Mouse (Mus musculus) lung, embryonic 15.5 days (tissue): ENCODE data around the gene Unc80. TPM values are rescaled to one million over a fixed set of nuclear protein-coding genes. Genes with fewer than 3 reads are reported as not detected.
A peak's percentile ranks its signal among the peaks of the same experiment; 100 is the strongest.
"Not testable (repeated sequence)": the region's sequence is repeated elsewhere in the genome, so short reads cannot be mapped to it uniquely, and the experiment has no call there.

ENCODE experiments used
- ATAC-seq: fragments of 200-750 bp; cut with Nextera tagmentation; 2 replicates; pipeline ENCODE4 v1.8.0; 2017; ENCODE audit warnings: moderate number of reproducible peaks, borderline replicate concordance; ENCODE audit not compliant: low FRiP score, low TSS enrichment; ENCODE audit errors: extremely low read depth
- H3K27ac ChIP-seq: fragments of 300-500 bp; sonication (generic); 2 replicates; pipeline ENCODE4 v1.5.1; 2015; ENCODE audit warnings: moderate library complexity, mild to moderate bottlenecking, inconsistent platforms
- H3K27me3 ChIP-seq: fragments of 300-500 bp; sonication (generic); 2 replicates; pipeline ENCODE4 v1.6.1; 2015; ENCODE audit warnings: inconsistent platforms
- H3K36me3 ChIP-seq: fragments of 300-500 bp; sonication (generic); 2 replicates; pipeline ENCODE4 v1.6.1; 2015; ENCODE audit warnings: inconsistent platforms
- H3K4me1 ChIP-seq: fragments of 300-500 bp; sonication (generic); 2 replicates; pipeline ENCODE4 v1.6.1; 2015; ENCODE audit warnings: inconsistent platforms
- H3K4me2 ChIP-seq: fragments of 300-500 bp; sonication (generic); 2 replicates; pipeline ENCODE4 v1.6.1; 2015; ENCODE audit warnings: inconsistent platforms, mild to moderate bottlenecking, moderate library complexity
- H3K4me3 ChIP-seq: fragments of 300-500 bp; sonication (generic); 2 replicates; pipeline ENCODE4 v1.5.1; 2015; ENCODE audit warnings: mild to moderate bottlenecking, inconsistent platforms
- H3K9ac ChIP-seq: fragments of 300-500 bp; sonication (generic); 2 replicates; pipeline ENCODE4 v1.6.1; 2015; ENCODE audit warnings: inconsistent platforms
- H3K9me3 ChIP-seq: fragments of 300-500 bp; sonication (generic); 2 replicates; pipeline ENCODE4 v1.6.1; 2016; ENCODE audit warnings: inconsistent platforms
- WGBS: fragments of 180-500 bp; shearing (Covaris S2); methylation state at CpG from one replicate; pipeline ENCODE4 v1.1.7; 2015; 5-methylcytosine and 5-hydroxymethylcytosine counted together
- polyA plus RNA-seq: library from polyadenylated mRNA; unstranded; fragments of >200 nt; fragmentation: Nextera tagmentation; extraction: Ambion mirVana; gene quantifications from 2 replicates; pipeline ENCODE4 v1.2.1, GENCODE M21; 2015

Unc80 gene
- polyA plus RNA-seq, 1 experiment from 2014 or later = 0.44 TPM

GRCm38 (mm10) chr1:66692780-66693392, 224.7 kb downstream of the Unc80 start:
- H3K27me3 ChIP-seq = no peaks in the 10 kb centered on the region
- H3K4me3 ChIP-seq = no peak overlapping the region
- H3K36me3 ChIP-seq = no peaks in the 10 kb centered on the region
- no peaks in the 10 kb centered on the region for H3K4me1 ChIP-seq
- no peaks in the 10 kb centered on the region for H3K9me3 ChIP-seq
- no peak overlapping the region for H3K4me2 ChIP-seq
- 85% methylated on average over 8 of the region's 8 CpGs for WGBS
- no peak overlapping the region for H3K9ac ChIP-seq
- H3K27ac ChIP-seq = no peak overlapping the region
- ATAC-seq = no peak

- 66% methylated on average over 5 of the region's 5 CpGs for WGBS
Measured at GRCm38 (mm10) chr1:66694266-66694665, 226.1 kb downstream of the Unc80 start.

GRCm38 (mm10) chr1:66695296-66695695, 227.1 kb downstream of the Unc80 start:
- no peak for ATAC-seq
- H3K4me1 ChIP-seq = no peaks in the 10 kb centered on the region
- H3K27ac ChIP-seq = no peak overlapping the region
- no peaks in the 10 kb centered on the region for H3K9me3 ChIP-seq
- H3K27me3 ChIP-seq = no peaks in the 10 kb centered on the region
- 55% methylated on average over 7 of the region's 7 CpGs for WGBS
- H3K4me3 ChIP-seq = no peak overlapping the region
- H3K9ac ChIP-seq = no peak overlapping the region
- no peaks in the 10 kb centered on the region for H3K36me3 ChIP-seq
- H3K4me2 ChIP-seq = no peak overlapping the region

More at GRCm38 (mm10) chr1:66694266-66694665, 226.1 kb downstream of the Unc80 start:
- H3K27me3 ChIP-seq = no peaks in the 10 kb centered on the region
- no peak overlapping the region for H3K9ac ChIP-seq
- H3K4me1 ChIP-seq = no peaks in the 10 kb centered on the region
- ATAC-seq = no peak
- no peaks in the 10 kb centered on the region for H3K9me3 ChIP-seq
- no peak overlapping the region for H3K4me2 ChIP-seq
- H3K36me3 ChIP-seq = no peaks in the 10 kb centered on the region
- no peak overlapping the region for H3K4me3 ChIP-seq
- H3K27ac ChIP-seq = no peak overlapping the region

- not testable (repeated sequence) for H3K27ac ChIP-seq, H3K4me3 ChIP-seq, H3K9ac ChIP-seq, H3K27me3 ChIP-seq, ATAC-seq, H3K4me2 ChIP-seq, H3K9me3 ChIP-seq, H3K36me3 ChIP-seq
- peaks cover 16% of the 10 kb centered on the region for H3K4me1 ChIP-seq
- 86% methylated on average over 10 of the region's 10 CpGs for WGBS
Measured at GRCm38 (mm10) chr1:66699630-66700029, 231.5 kb downstream of the Unc80 start.

GRCm38 (mm10) chr1:66700149-66700692, 232.1 kb downstream of the Unc80 start:
- no peaks in the 10 kb centered on the region for H3K36me3 ChIP-seq
- peak; percentile 14; the same call in 1 of the 2 replicates for ATAC-seq
- H3K9ac ChIP-seq = no peak overlapping the region
- WGBS = 47% methylated on average over 5 of the region's 5 CpGs
- H3K27ac ChIP-seq = no peak overlapping the region
- peak overlapping the region; percentile 55 for H3K4me2 ChIP-seq
- H3K4me1 ChIP-seq = peaks cover 16% of the 10 kb centered on the region
- H3K9me3 ChIP-seq = no peaks in the 10 kb centered on the region
- no peaks in the 10 kb centered on the region for H3K27me3 ChIP-seq
- H3K4me3 ChIP-seq = peak overlapping the region; percentile 62

- under 1% methylated on average over 73 of the region's 73 CpGs for WGBS
- Histone ChIP-seq H3K27me3 (no peaks in the 10 kb centered on the region), H3K27ac (peak within 1 kb of the TSS; percentile 62), H3K36me3 (no peaks in the 10 kb centered on the region), H3K4me1 (peaks cover 16% of the 10 kb centered on the region), H3K4me3 (peak within 1 kb of the TSS; percentile 62), H3K4me2 (peak within 1 kb of the TSS; percentile 55), H3K9me3 (no peaks in the 10 kb centered on the region), H3K9ac (peak within 1 kb of the TSS; percentile 68)
- peak; percentile 100 for ATAC-seq
Measured at GRCm38 (mm10) chr1:66700693-66701575, 232.8 kb downstream of the Unc80 start, which contains the start of gene Rpe. Rpe (plus strand) TSS chr1:66700831.

GRCm38 (mm10) chr1:66701576-66701940, 233.4 kb downstream of the Unc80 start:
- no peaks in the 10 kb centered on the region for H3K9me3 ChIP-seq
- peak overlapping the region; percentile 68 for H3K9ac ChIP-seq
- H3K4me2 ChIP-seq = peak overlapping the region; percentile 55
- peak overlapping the region; percentile 62 for H3K4me3 ChIP-seq
- ATAC-seq = no peak
- peaks cover 4% of the 10 kb centered on the region; the same call in 1 of the 2 replicates for H3K36me3 ChIP-seq
- no peak overlapping the region; the same call in 1 of the 2 replicates for H3K27ac ChIP-seq
- H3K4me1 ChIP-seq = peaks cover 16% of the 10 kb centered on the region
- WGBS = 18% methylated on average over 2 of the region's 2 CpGs
- H3K27me3 ChIP-seq = no peaks in the 10 kb centered on the region

- no peak for ATAC-seq
- Histone ChIP-seq H3K4me1 (peaks cover 16% of the 10 kb centered on the region), H3K9ac (no peak overlapping the region), H3K27ac (no peak overlapping the region), H3K4me3 (no peak overlapping the region), H3K36me3 (peaks cover 9% of the 10 kb centered on the region; the same call in 1 of the 2 replicates), H3K27me3 (no peaks in the 10 kb centered on the region), H3K9me3 (no peaks in the 10 kb centered on the region), H3K4me2 (peak overlapping the region; percentile 55)
- 64% methylated on average over 4 of the region's 4 CpGs for WGBS
Measured at GRCm38 (mm10) chr1:66702623-66703345, 234.6 kb downstream of the Unc80 start.

GRCm38 (mm10) chr1:66704523-66704922, 236.4 kb downstream of the Unc80 start:
- Histone ChIP-seq H3K9me3 (no peaks in the 10 kb centered on the region), H3K4me1 (peaks cover 16% of the 10 kb centered on the region), H3K4me3 (no peak overlapping the region), H3K4me2 (no peak overlapping the region), H3K9ac (no peak overlapping the region), H3K27ac (no peak overlapping the region), H3K27me3 (no peaks in the 10 kb centered on the region), H3K36me3 (peaks cover 19% of the 10 kb centered on the region)
- no peak for ATAC-seq
- 68% methylated on average over 6 of the region's 6 CpGs for WGBS

- Histone ChIP-seq H3K27me3 (no peaks in the 10 kb centered on the region), H3K9ac (no peak overlapping the region), H3K4me1 (no peaks in the 10 kb centered on the region), H3K4me3 (no peak overlapping the region), H3K27ac (no peak overlapping the region), H3K9me3 (no peaks in the 10 kb centered on the region), H3K36me3 (peaks cover 44% of the 10 kb centered on the region), H3K4me2 (no peak overlapping the region)
- no peak for ATAC-seq
- WGBS = 91% methylated on average over 3 of the region's 3 CpGs
Measured at GRCm38 (mm10) chr1:66712859-66713258, 244.7 kb downstream of the Unc80 start.

- H3K27ac ChIP-seq = no peak overlapping the region
- no peaks in the 10 kb centered on the region for H3K4me1 ChIP-seq
- H3K27me3 ChIP-seq = no peaks in the 10 kb centered on the region
- no peak overlapping the region for H3K9ac ChIP-seq
- H3K9me3 ChIP-seq = no peaks in the 10 kb centered on the region
- ATAC-seq = no peak
- 70% methylated on average over 1 of the region's 1 CpGs for WGBS
- H3K4me2 ChIP-seq = no peak overlapping the region
- peaks cover 29% of the 10 kb centered on the region for H3K36me3 ChIP-seq
- no peak overlapping the region for H3K4me3 ChIP-seq
Measured at GRCm38 (mm10) chr1:66730581-66730980, 262.4 kb downstream of the Unc80 start.
